Mouse (Mus musculus): ENCODE measurements around the gene Spc25. TPM values are rescaled to one million over a fixed set of nuclear protein-coding genes. Genes with fewer than 3 reads are reported as not detected.

The Spc25 gene
- polyA plus RNA-seq, 1 experiment from 2014 or later: 229 TPM

- WGBS: 95% methylated on average over 7 of the region's 7 CpGs
- no peak for DNase-seq (ENCODE audit: low spot score)
Observed at GRCm38 (mm10) chr2:69215242-69215641, 9.2 kb upstream of the Spc25 start.

GRCm38 (mm10) chr2:69212652-69213051, 6.7 kb upstream of the Spc25 start:
- H3K27ac ChIP-seq: no peak overlapping the region
- 76% methylated on average over 10 of the region's 10 CpGs for WGBS
- DNase-seq (ENCODE audit: low spot score): no peak
- H3K36me3 ChIP-seq: no peaks in the 10 kb centered on the region
- H3K4me3 ChIP-seq: no peak overlapping the region
- H3K4me1 ChIP-seq (replicated peaks): no peaks in the 10 kb centered on the region
- H3K9me3 ChIP-seq: no peaks in the 10 kb centered on the region
- H3K27me3 ChIP-seq (ENCODE audit: insufficient read depth, poor library complexity, severe bottlenecking): no peaks in the 10 kb centered on the region

More at GRCm38 (mm10) chr2:69215242-69215641, 9.2 kb upstream of the Spc25 start:
- Histone ChIP-seq H3K4me3 (no peak overlapping the region), H3K9me3 (no peaks in the 10 kb centered on the region), H3K36me3 (no peaks in the 10 kb centered on the region), H3K4me1 (replicated peaks) (no peaks in the 10 kb centered on the region), H3K27ac (no peak overlapping the region), H3K27me3 (ENCODE audit: insufficient read depth, poor library complexity, severe bottlenecking) (no peaks in the 10 kb centered on the region)

- no peak for DNase-seq (ENCODE audit: low spot score)
- Histone ChIP-seq H3K27ac (no peak within 1 kb of the TSS), H3K9me3 (no peaks in the 10 kb centered on the region), H3K4me3 (no peak within 1 kb of the TSS), H3K27me3 (ENCODE audit: insufficient read depth, poor library complexity, severe bottlenecking) (no peaks in the 10 kb centered on the region), H3K4me1 (replicated peaks) (no peaks in the 10 kb centered on the region), H3K36me3 (no peaks in the 10 kb centered on the region)
- WGBS: 86% methylated on average over 7 of the region's 7 CpGs
Observed at GRCm38 (mm10) chr2:69210773-69211172, 4.8 kb upstream of the Spc25 start, which contains the start of gene G6pc2. Gene G6pc2 (plus strand): TSS chr2:69211073.

- no peak for DNase-seq (ENCODE audit: low spot score)
- Histone ChIP-seq H3K4me3 (no peak overlapping the region), H3K4me1 (replicated peaks) (peaks cover 9% of the 10 kb centered on the region), H3K27ac (no peak overlapping the region), H3K9me3 (no peaks in the 10 kb centered on the region), H3K36me3 (no peaks in the 10 kb centered on the region), H3K27me3 (ENCODE audit: insufficient read depth, poor library complexity, severe bottlenecking) (no peaks in the 10 kb centered on the region)
- WGBS: 96% methylated on average over 3 of the region's 3 CpGs
Observed at GRCm38 (mm10) chr2:69209684-69210083, 3.7 kb upstream of the Spc25 start.

- WGBS: 30% methylated on average over 7 of the region's 7 CpGs
- no peaks in the 10 kb centered on the region for H3K9me3 ChIP-seq
- DNase-seq (ENCODE audit: low spot score): no peak
- H3K36me3 ChIP-seq: peaks cover 21% of the 10 kb centered on the region
- H3K27me3 ChIP-seq (ENCODE audit: insufficient read depth, poor library complexity, severe bottlenecking): no peaks in the 10 kb centered on the region
- peaks cover 13% of the 10 kb centered on the region for H3K4me1 ChIP-seq (replicated peaks)
- no peak overlapping the region for H3K27ac ChIP-seq
- peak overlapping the region; percentile 90 for H3K4me3 ChIP-seq
Observed at GRCm38 (mm10) chr2:69206523-69206922, 529 bp upstream of the Spc25 start.

- Histone ChIP-seq H3K4me1 (replicated peaks) (peaks cover 13% of the 10 kb centered on the region), H3K9me3 (no peaks in the 10 kb centered on the region), H3K4me3 (peak overlapping the region; percentile 90), H3K36me3 (peaks cover 34% of the 10 kb centered on the region), H3K27ac (peak overlapping the region; percentile 97), H3K27me3 (ENCODE audit: insufficient read depth, poor library complexity, severe bottlenecking) (no peaks in the 10 kb centered on the region)
- WGBS: 26% methylated on average over 6 of the region's 6 CpGs
- DNase-seq (ENCODE audit: low spot score): peak; percentile 7
Observed at GRCm38 (mm10) chr2:69205185-69205584, 809 bp downstream of the Spc25 start.

- no peak for DNase-seq (ENCODE audit: low spot score)
- Histone ChIP-seq H3K4me1 (replicated peaks) (no peaks in the 10 kb centered on the region), H3K27me3 (ENCODE audit: insufficient read depth, poor library complexity, severe bottlenecking) (no peaks in the 10 kb centered on the region), H3K4me3 (no peak overlapping the region), H3K27ac (no peak overlapping the region), H3K36me3 (peaks cover 70% of the 10 kb centered on the region), H3K9me3 (no peaks in the 10 kb centered on the region)
- WGBS: 90% methylated on average over 5 of the region's 5 CpGs
Observed at GRCm38 (mm10) chr2:69193555-69193954, 12.4 kb downstream of the Spc25 start.

GRCm38 (mm10) chr2:69191059-69191458, 14.9 kb downstream of the Spc25 start:
- 92% methylated on average over 5 of the region's 5 CpGs for WGBS
- no peaks in the 10 kb centered on the region for H3K27me3 ChIP-seq (ENCODE audit: insufficient read depth, poor library complexity, severe bottlenecking)
- H3K9me3 ChIP-seq: no peaks in the 10 kb centered on the region
- peaks cover 50% of the 10 kb centered on the region for H3K36me3 ChIP-seq
- no peak overlapping the region for H3K27ac ChIP-seq
- peaks cover 2% of the 10 kb centered on the region; the same call in 1 of the 2 replicates for H3K4me1 ChIP-seq (replicated peaks)
- H3K4me3 ChIP-seq: no peak overlapping the region
- no peak for DNase-seq (ENCODE audit: low spot score)

GRCm38 (mm10) chr2:69189222-69189621, 16.8 kb downstream of the Spc25 start:
- Histone ChIP-seq H3K27me3 (ENCODE audit: insufficient read depth, poor library complexity, severe bottlenecking) (no peaks in the 10 kb centered on the region), H3K9me3 (no peaks in the 10 kb centered on the region), H3K4me3 (no peak overlapping the region), H3K4me1 (replicated peaks) (peaks cover 2% of the 10 kb centered on the region; the same call in 1 of the 2 replicates), H3K36me3 (peaks cover 32% of the 10 kb centered on the region), H3K27ac (no peak overlapping the region)
- DNase-seq (ENCODE audit: low spot score): no peak
- 75% methylated on average over 4 of the region's 4 CpGs for WGBS

- WGBS: 96% methylated on average over 6 of the region's 6 CpGs
Observed at GRCm38 (mm10) chr2:69188732-69189131, 17.3 kb downstream of the Spc25 start.

GRCm38 (mm10) chr2:69187990-69188389, 18.0 kb downstream of the Spc25 start:
- 89% methylated on average over 2 of the region's 2 CpGs for WGBS
- Histone ChIP-seq H3K27me3 (ENCODE audit: insufficient read depth, poor library complexity, severe bottlenecking) (no peaks in the 10 kb centered on the region), H3K36me3 (peaks cover 19% of the 10 kb centered on the region), H3K4me1 (replicated peaks) (peaks cover 2% of the 10 kb centered on the region; the same call in 1 of the 2 replicates), H3K9me3 (no peaks in the 10 kb centered on the region), H3K27ac (no peak overlapping the region), H3K4me3 (no peak overlapping the region)
- DNase-seq (ENCODE audit: low spot score): no peak

More at GRCm38 (mm10) chr2:69188732-69189131, 17.3 kb downstream of the Spc25 start:
- Histone ChIP-seq H3K27me3 (ENCODE audit: insufficient read depth, poor library complexity, severe bottlenecking) (no peaks in the 10 kb centered on the region), H3K4me3 (no peak overlapping the region), H3K36me3 (peaks cover 27% of the 10 kb centered on the region), H3K9me3 (no peaks in the 10 kb centered on the region), H3K4me1 (replicated peaks) (peaks cover 2% of the 10 kb centered on the region; the same call in 1 of the 2 replicates), H3K27ac (no peak overlapping the region)
- no peak for DNase-seq (ENCODE audit: low spot score)

- Histone ChIP-seq H3K4me3 (no peak overlapping the region), H3K36me3 (no peaks in the 10 kb centered on the region), H3K27ac (no peak overlapping the region), H3K4me1 (replicated peaks) (no peaks in the 10 kb centered on the region), H3K9me3 (no peaks in the 10 kb centered on the region), H3K27me3 (ENCODE audit: insufficient read depth, poor library complexity, severe bottlenecking) (no peaks in the 10 kb centered on the region)
- DNase-seq (ENCODE audit: low spot score): no peak
- 92% methylated on average over 4 of the region's 4 CpGs for WGBS
Observed at GRCm38 (mm10) chr2:69179721-69180120, 26.3 kb downstream of the Spc25 start.

GRCm38 (mm10) chr2:69175296-69175695, 30.7 kb downstream of the Spc25 start:
- Histone ChIP-seq H3K4me1 (replicated peaks) (no peaks in the 10 kb centered on the region), H3K9me3 (no peaks in the 10 kb centered on the region), H3K36me3 (no peaks in the 10 kb centered on the region), H3K4me3 (no peak overlapping the region), H3K27ac (no peak overlapping the region), H3K27me3 (ENCODE audit: insufficient read depth, poor library complexity, severe bottlenecking) (no peaks in the 10 kb centered on the region)
- DNase-seq (ENCODE audit: low spot score): no peak
- WGBS: 75% methylated on average over 5 of the region's 5 CpGs
